ENCODE assay signal across 9 mouse cellular contexts in the genomic region with DNA sequence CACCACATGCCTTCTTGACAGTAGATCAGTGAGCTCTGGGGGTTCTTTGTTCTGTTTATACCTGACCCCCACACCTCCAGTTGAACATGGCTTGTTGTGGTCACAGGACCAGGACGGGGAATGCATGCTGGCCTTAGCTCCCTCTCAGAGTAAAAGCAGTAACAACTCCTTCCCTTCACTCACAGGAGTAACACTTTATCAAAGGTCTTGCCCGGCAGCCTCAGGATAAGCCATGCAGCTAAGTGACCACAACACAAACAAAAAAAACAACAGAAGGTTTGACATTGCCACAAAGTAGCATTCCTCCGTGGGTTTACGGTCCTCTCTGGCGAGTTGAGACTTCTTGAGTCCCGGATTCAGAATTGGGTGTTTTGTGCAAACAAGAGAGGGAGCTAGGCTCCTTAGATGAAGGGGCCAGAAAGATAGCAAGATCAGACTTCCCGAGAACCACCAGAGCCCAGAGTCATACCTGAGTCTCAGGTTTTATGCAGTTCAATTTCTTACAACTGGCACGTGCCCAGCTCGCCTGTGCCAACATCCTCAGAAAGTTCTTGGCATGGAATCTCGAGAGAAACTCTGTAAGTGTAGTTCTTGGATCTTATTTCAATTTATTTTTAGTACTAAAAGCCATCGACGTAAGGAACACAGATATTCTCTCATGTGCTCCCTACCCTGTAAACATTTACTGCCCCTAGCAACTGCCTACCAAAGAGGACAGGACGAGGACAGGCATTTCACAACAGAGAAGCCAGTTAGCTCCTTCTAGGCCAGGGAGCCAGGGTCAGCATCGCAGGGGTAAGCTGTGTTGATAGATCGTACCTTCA. TPM values are rescaled to one million over a fixed set of nuclear protein-coding genes. Genes with fewer than 3 reads are reported as not detected.
A peak's percentile ranks its signal among the peaks of the same experiment; 100 is the strongest.
DNase-seq lines count a peak whose midpoint lies in the region; ATAC-seq lines count a peak whose summit lies in the region.
"Had no signal": no experiment of that assay in that cellular context is flagged by ENCODE, and none has a peak within 500 bp of the region (broad histone marks: within the 10 kb centered on the region; RNA-seq: fewer than 3 reads in every experiment).

No protein-coding gene starts in this region.

- no peak overlapping the region for H3K9ac ChIP-seq in liver, embryonic 15.5 days
- no peak overlapping the region for H3K9ac ChIP-seq in liver, embryonic 11.5 days (ENCODE audit: low read depth, low read length)

- intact Hi-C loops in gastrocnemius, postnatal 14 days (cut with DNase I; ENCODE audit: low total_unique reads): no loop called here
- intact Hi-C loops in heart, postnatal 36 days (cut with DNase I): loop anchor here (5.0 kb wide), 1 partner anchor 175 kb away; the partner anchor contains the start of gene Col6a2

- no peak overlapping the region for H3K4me2 ChIP-seq in liver, embryonic 15.5 days
- H3K4me2 ChIP-seq in liver, embryonic 11.5 days: no peak overlapping the region

- no peaks in the 10 kb centered on the region for H3K27me3 ChIP-seq in liver, embryonic 15.5 days
- H3K27me3 ChIP-seq in liver, embryonic 11.5 days (replicated peaks; ENCODE audit: control insufficient read depth, insufficient read depth, low read length): no peaks in the 10 kb centered on the region

- ATAC-seq in liver, embryonic 15.5 days (ENCODE audit: insufficient read depth): no peak
- no peak for ATAC-seq in liver, embryonic 11.5 days (replicated peaks; ENCODE audit: low FRiP score)
- ATAC-seq: intestine, postnatal 0 days had no signal

- no peaks in the 10 kb centered on the region for H3K9me3 ChIP-seq in liver, embryonic 15.5 days (replicated peaks)
- no peaks in the 10 kb centered on the region for H3K9me3 ChIP-seq in liver, embryonic 11.5 days (ENCODE audit: control insufficient read depth, low read length)

- no peaks in the 10 kb centered on the region for H3K36me3 ChIP-seq in liver, embryonic 15.5 days (replicated peaks)
- H3K36me3 ChIP-seq in liver, embryonic 11.5 days (ENCODE audit: control insufficient read depth, insufficient read depth, low read length): no peaks in the 10 kb centered on the region

- DNase-seq in liver, embryonic 11.5 days (ENCODE audit: low spot score): no peak
- DNase-seq in gastrocnemius, postnatal 14 days: peak; percentile 36
- DNase-seq in heart, postnatal 36 days: peak; percentile 56
- peak; percentile 89 for DNase-seq in skeletal muscle tissue, adult 2 months (ENCODE audit: low read depth, low spot score)
- no peak for DNase-seq in retina, embryonic 14.5 days (ENCODE audit: low spot score)
- no peak for DNase-seq in cerebellum, adult 11-12 months

- H3K4me3 ChIP-seq in liver, embryonic 15.5 days (replicated peaks): no peak overlapping the region
- no peak overlapping the region for H3K4me3 ChIP-seq in liver, embryonic 11.5 days (ENCODE audit: low read depth, low read length)

- 64% methylated on average over 15 of the region's 15 CpGs for WGBS in liver, embryonic 15.5 days (ENCODE audit: insufficient replicate concordance)
- WGBS in liver, embryonic 11.5 days: 76% methylated on average over 15 of the region's 15 CpGs

- H3K27ac ChIP-seq in liver, embryonic 15.5 days (replicated peaks): 0 out of 2 replicates have a peak overlapping the region, but pooled peaks have one; percentile 24
- H3K27ac ChIP-seq in liver, embryonic 11.5 days (ENCODE audit: low read depth, low read length): no peak overlapping the region

- H3K4me1 ChIP-seq in liver, embryonic 15.5 days (replicated peaks): peaks cover 38% of the 10 kb centered on the region
- peaks cover 25% of the 10 kb centered on the region for H3K4me1 ChIP-seq in liver, embryonic 11.5 days (replicated peaks; ENCODE audit: control insufficient read depth, insufficient read depth, low read length)

RNA-seq across cellular contexts. Expression of gene 2610028H24Rik, which starts 1.3 kb away (rescaled TPM):
- not detected in 2 replicates for polyA plus RNA-seq in liver, embryonic 15.5 days (2015; fragmentation: Nextera tagmentation; extraction: Ambion mirVana)
- polyA plus RNA-seq in liver, embryonic 11.5 days (2014; fragmentation: Nextera tagmentation; extraction: Ambion mirVana): not detected in 2 replicates
- under 1 TPM; 0.31 to 0.45 TPM for total RNA-seq in gastrocnemius, postnatal 14 days (2021)
- under 1 TPM; 0.16 to 0.25 TPM for total RNA-seq in heart, postnatal 36 days (2021)
- polyA plus RNA-seq: intestine, postnatal 0 days; neural tube, embryonic 11.5 days had no signal

RNA-seq across cellular contexts. Expression of gene Pcnt, which starts 5.0 kb away (rescaled TPM):
- 8.0 and 8.6 TPM in 2 replicates for polyA plus RNA-seq in liver, embryonic 15.5 days (2015; fragmentation: Nextera tagmentation; extraction: Ambion mirVana)
- 17.9 and 27.6 TPM in 2 replicates for polyA plus RNA-seq in liver, embryonic 11.5 days (2014; fragmentation: Nextera tagmentation; extraction: Ambion mirVana)
- 10 to 100 TPM; 50.6 to 71.3 TPM for total RNA-seq in gastrocnemius, postnatal 14 days (2021)
- total RNA-seq in heart, postnatal 36 days (2021): 10 to 100 TPM; 44.8 to 57.6 TPM

RNA-seq across cellular contexts. Expression of gene AC141477.1, which starts 7.4 kb away (rescaled TPM):
- not detected in 2 replicates for polyA plus RNA-seq in liver, embryonic 15.5 days (2015; fragmentation: Nextera tagmentation; extraction: Ambion mirVana)
- polyA plus RNA-seq in liver, embryonic 11.5 days (2014; fragmentation: Nextera tagmentation; extraction: Ambion mirVana): not detected in 2 replicates
- total RNA-seq in gastrocnemius, postnatal 14 days (2021): not detected
- not detected for total RNA-seq in heart, postnatal 36 days (2021)
- polyA plus RNA-seq: intestine, postnatal 0 days; neural tube, embryonic 11.5 days had no signal

RNA-seq across cellular contexts. Expression of gene Mcm3ap, which starts 21.1 kb away (rescaled TPM):
- 18.0 and 18.5 TPM in 2 replicates for polyA plus RNA-seq in liver, embryonic 15.5 days (2015; fragmentation: Nextera tagmentation; extraction: Ambion mirVana)
- 57.8 and 60.9 TPM in 2 replicates for polyA plus RNA-seq in liver, embryonic 11.5 days (2014; fragmentation: Nextera tagmentation; extraction: Ambion mirVana)
- 10 to 100 TPM; 21.4 to 22.2 TPM for total RNA-seq in gastrocnemius, postnatal 14 days (2021)
- total RNA-seq in heart, postnatal 36 days (2021): 10 to 100 TPM; 22.9 to 23.6 TPM

RNA-seq across cellular contexts. Expression of gene Ybey, which starts 21.3 kb away (rescaled TPM):
- 2.6 and 2.7 TPM in 2 replicates for polyA plus RNA-seq in liver, embryonic 15.5 days (2015; fragmentation: Nextera tagmentation; extraction: Ambion mirVana)
- polyA plus RNA-seq in liver, embryonic 11.5 days (2014; fragmentation: Nextera tagmentation; extraction: Ambion mirVana): 6.3 and 6.6 TPM in 2 replicates
- 1 to 10 TPM; 3.5 to 3.8 TPM for total RNA-seq in gastrocnemius, postnatal 14 days (2021)
- 1 to 10 TPM; 2.9 to 4.0 TPM for total RNA-seq in heart, postnatal 36 days (2021)

Comparison
In these comparisons a context has a peak if more than half of its experiments do, and no peak if none do; other contexts are left out.
1. DNase-seq: peak in gastrocnemius, postnatal 14 days (single experiment), heart, postnatal 36 days (2 of 2) and skeletal muscle tissue, adult 2 months (single experiment); none in liver, embryonic 11.5 days (single experiment), retina, embryonic 14.5 days (single experiment) and cerebellum, adult 11-12 months (single experiment).